Comparison of ENCODE assay signal across 11 mouse cellular contexts in genomic region chr12:98106151-98106788, GRCm38 (mm10).
DNase-seq lines count a peak whose midpoint lies in the region; ATAC-seq and TF ChIP-seq lines count a peak whose summit lies in the region.
"Had no signal": no experiment of that assay in that cellular context is flagged by ENCODE, and none has a peak within 500 bp of the region (broad histone marks: within the 10 kb centered on the region; RNA-seq: fewer than 3 reads in every experiment).

No protein-coding gene starts in this region.

- peak; percentile 11 for DNase-seq in cerebellum, postnatal 10 days
- DNase-seq in cerebellum, adult 11 months: no peak
- peak; percentile 36 for DNase-seq in liver
- no peak for DNase-seq in liver, postnatal 0 days
- DNase-seq in layer of hippocampus, postnatal 14 days (ENCODE audit: low spot score in 2 of 2): peak; percentile 13 to 36
- DNase-seq in right cerebral cortex, postnatal 10 days (ENCODE audit: low spot score in 2 of 2): peak; percentile 80 to 86
- DNase-seq in thymus, postnatal 14 days: no peak
- DNase-seq in heart, adult 9 months (ENCODE audit: low spot score in 2 of 2): no peak

- no peaks in the 10 kb centered on the region for H3K4me1 ChIP-seq in liver, postnatal 0 days (ENCODE audit: insufficient read depth)
- H3K4me1 ChIP-seq: heart, embryonic 13.5 days; megakaryocyte, embryonic 14.5 days had no signal

- TF ChIP-seq EP300 in liver, postnatal 0 days (IDR thresholded peaks at IDR 0.05; ENCODE audit: low read depth): no peak

- no peaks in the 10 kb centered on the region for H3K27me3 ChIP-seq in liver, postnatal 0 days (ENCODE audit: insufficient read depth, low read length)
- H3K27me3 ChIP-seq: heart, embryonic 13.5 days; limb, embryonic 12.5 days; megakaryocyte, embryonic 14.5 days had no signal

- no peaks in the 10 kb centered on the region for H3K9me3 ChIP-seq in liver, postnatal 0 days (ENCODE audit: low read length)
- H3K9me3 ChIP-seq: heart, embryonic 13.5 days; limb, embryonic 12.5 days had no signal

- no peak for ATAC-seq in liver, postnatal 0 days

- no peak overlapping the region for H3K27ac ChIP-seq in liver, postnatal 0 days (ENCODE audit: low read depth)
- H3K27ac ChIP-seq: heart, embryonic 13.5 days; limb, embryonic 12.5 days had no signal

- H3K4me2 ChIP-seq in liver, postnatal 0 days (ENCODE audit: low read depth, low read length): no peak overlapping the region
- H3K4me2 ChIP-seq: heart, embryonic 13.5 days; limb, embryonic 12.5 days had no signal

- WGBS in liver, postnatal 0 days (ENCODE audit: insufficient replicate concordance): 45% methylated on average over 3 of the region's 3 CpGs

- no peak overlapping the region for H3K4me3 ChIP-seq in liver, postnatal 0 days (ENCODE audit: low read depth, low read length)
- H3K4me3 ChIP-seq: heart, embryonic 13.5 days; limb, embryonic 12.5 days; megakaryocyte, embryonic 14.5 days had no signal

- H3K36me3 ChIP-seq in liver, postnatal 0 days (replicated peaks; ENCODE audit: insufficient read depth, low read length): no peaks in the 10 kb centered on the region
- H3K36me3 ChIP-seq: heart, embryonic 13.5 days; limb, embryonic 12.5 days had no signal

- H3K9ac ChIP-seq in liver, postnatal 0 days (replicated peaks): no peak overlapping the region
- H3K9ac ChIP-seq: heart, embryonic 13.5 days; limb, embryonic 12.5 days had no signal

- TF ChIP-seq CTCF in liver, postnatal 0 days (IDR thresholded peaks at IDR 0.05; ENCODE audit: low read depth): no peak

Comparison
In these comparisons a context has a peak if more than half of its experiments do, and no peak if none do; other contexts are left out.
1. DNase-seq: peak in cerebellum, postnatal 10 days (2 of 2), liver (single experiment), layer of hippocampus, postnatal 14 days (2 of 2) and right cerebral cortex, postnatal 10 days (2 of 2); none in cerebellum, adult 11 months (single experiment), liver, postnatal 0 days (single experiment), thymus, postnatal 14 days (single experiment) and heart, adult 9 months (0 of 2).